Mouse (Mus musculus): Measurements from ENCODE around the gene Maml2.

The Maml2 gene

DNA sequence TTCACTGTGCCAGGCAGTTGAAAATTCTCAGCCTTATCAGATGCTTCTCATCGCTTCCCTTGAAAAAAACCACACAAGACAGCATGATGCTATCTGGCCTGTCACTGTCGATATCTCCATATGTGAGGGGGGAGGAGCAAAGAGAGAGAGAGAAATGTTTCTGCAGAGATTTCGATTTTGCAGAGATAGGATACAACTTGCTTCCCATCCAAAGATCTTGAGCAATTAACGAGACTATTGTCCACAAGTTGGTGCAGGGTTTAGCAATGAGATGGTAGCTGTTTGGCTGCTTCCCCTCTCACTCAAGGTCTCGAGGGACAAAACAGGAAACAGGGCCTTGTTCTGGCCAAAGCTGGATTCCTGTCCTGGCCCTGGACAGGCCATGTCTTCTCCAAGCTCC lies 276.3 kb downstream of the Maml2 start:
- DNase-seq, result peak; percentile 59 to 60

DNA sequence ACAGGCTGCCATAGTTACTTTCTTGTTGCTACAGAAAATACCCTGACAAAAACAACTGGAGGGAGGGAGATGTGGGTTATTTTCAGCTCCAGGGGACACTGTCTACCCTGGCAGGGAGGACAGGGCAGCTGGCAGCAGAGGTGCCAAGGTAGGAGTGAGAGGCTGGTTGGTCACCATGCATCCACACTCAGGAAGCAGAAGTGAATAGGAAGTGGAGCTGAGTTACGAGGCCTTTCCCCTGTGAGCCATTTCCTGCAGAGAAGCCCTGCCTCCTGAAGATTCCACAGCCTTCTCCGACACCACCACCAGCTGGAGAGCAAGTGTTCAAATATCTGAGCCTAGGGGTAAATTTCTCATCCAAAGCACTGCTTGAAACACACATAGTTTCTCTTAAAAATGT lies 277.2 kb downstream of the Maml2 start:
- peak; percentile 29 to 45 for DNase-seq

DNA sequence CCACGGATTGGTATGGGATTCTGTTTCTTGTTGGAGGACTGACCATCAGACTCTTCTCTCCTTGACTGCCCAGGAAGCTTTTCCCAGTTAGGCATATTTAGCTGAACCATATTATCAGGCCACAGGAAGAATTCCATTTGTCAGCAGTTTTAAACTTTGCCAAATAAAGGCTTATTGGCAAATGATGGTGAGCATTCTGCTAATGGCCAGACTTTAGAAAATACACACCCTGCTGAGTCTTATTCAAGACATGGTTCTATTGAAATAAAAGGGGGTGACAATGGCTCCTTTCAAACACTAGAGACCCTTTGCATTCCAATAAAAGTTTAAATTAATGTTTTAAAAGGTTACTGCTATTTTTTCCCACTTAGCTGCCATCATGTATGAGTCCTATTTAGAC lies 279.4 kb downstream of the Maml2 start:
- DNase-seq, result no peak

DNA sequence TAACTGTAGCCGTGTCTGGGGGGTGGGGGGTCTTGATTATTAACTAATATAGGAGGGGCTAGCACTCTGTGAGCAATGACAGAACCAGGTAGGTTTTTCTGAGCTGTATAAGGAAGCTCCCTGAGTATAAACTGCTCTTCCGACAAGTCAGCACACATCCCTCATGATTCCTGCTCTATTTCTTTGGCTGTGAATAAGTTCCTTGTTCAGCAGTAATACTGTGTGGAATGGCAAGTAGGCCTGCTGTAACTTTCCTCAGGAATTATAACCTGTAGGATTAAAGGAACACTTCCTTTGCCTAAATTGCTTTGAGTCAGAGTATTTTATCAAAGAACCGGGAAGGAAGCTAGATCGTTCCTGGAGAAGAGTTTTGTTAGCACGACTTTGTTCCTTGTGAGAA lies 283.4 kb downstream of the Maml2 start:
- DNase-seq, result no peak

DNA sequence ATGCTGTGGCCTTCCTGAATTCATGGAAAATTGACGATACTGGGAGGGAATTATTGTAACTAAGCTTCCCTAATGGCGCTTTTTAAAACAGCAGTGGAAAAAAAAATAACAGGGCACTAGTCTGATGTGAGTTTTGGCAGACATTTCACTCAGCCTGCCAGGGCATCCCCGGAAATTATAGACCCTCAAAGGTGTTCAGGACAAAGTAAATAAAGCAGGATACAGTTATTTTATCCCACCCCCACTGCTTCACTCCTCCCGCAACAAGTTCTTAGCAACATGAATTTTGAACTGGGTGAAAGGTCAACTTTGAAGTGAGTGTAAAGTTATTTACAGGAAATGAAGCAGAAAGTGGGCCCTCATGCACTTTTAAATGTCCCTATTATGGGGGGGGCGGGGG lies 286.2 kb downstream of the Maml2 start:
- no peak for DNase-seq

DNA sequence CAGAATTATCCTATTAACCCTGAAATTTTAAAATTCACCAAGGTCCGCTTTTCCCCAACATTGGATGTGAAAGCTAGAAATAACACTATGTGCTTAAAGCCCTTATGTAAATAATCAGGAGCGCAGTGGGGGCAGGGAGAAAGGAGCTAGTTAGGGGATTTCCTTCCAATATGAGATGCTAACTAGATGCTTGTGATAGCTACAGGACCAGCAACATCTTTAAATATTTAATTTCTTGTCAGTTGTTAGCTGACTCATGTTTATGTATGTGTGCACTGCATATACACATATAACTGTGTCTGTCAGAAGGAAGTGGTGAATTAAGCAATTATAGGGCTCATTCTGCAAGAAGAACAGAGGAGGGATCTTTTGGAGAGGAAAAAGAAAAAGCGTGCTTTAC lies 286.7 kb downstream of the Maml2 start:
- no peak for DNase-seq

DNA sequence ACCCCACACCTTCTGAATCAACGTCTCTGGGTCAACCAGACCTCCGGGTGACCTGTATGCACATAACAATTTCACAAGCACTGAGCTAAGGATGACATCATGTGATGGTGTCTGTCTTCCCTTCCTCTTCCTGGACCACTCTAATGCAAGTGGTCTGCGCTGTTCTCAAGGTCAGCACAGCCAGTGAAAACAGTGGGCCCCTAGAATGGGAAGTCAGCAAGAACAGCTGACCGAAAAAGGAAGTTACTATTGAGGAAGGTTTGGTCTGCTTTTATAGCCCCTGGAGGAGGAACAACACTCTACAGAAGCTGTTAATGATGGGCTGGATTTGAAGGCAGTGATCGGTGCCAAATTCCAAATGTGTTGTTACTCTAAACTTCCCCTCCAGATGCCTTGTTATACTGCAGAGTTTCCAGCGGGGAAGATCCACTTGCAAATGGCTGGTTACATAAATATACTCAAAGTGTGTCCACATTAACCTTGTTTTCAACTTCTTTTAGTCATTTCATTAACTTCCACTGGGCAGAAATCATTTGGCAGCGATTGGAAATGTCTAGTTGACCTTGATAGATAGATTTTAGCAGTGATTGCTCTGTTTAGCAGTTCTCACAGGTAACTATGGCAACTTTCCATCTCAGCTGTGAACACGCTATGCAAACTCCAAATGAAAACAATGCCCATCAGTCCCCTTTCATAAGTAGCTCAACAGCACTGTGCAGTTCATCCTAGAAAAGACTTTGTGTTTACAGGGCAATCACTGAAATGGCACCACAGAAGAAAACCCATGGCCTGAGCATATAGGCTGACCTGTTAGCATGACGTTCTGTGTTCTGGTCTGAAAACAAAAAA lies 289.6 kb downstream of the Maml2 start:
- peak in 1 of 2 experiments; percentile 23 for DNase-seq

DNA sequence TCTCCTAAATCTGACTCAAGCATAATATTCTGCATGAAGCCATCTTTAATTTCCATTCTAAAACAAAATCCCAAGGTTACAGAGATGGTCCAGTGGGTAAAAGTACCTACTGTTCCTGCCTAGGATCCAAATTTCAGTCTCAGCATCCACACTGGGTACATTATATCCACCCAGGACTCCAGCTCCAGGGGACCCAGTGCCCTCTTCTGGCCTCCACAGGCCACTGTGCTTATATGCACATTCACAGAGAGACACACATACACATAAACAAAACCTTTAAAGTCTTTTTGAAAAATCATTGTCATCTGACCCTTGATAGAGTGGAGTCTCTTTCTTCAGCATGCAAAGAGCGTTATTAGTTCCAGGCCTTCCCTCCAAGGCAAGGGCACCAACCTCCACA lies 291.0 kb downstream of the Maml2 start:
- DNase-seq, result no peak

DNA sequence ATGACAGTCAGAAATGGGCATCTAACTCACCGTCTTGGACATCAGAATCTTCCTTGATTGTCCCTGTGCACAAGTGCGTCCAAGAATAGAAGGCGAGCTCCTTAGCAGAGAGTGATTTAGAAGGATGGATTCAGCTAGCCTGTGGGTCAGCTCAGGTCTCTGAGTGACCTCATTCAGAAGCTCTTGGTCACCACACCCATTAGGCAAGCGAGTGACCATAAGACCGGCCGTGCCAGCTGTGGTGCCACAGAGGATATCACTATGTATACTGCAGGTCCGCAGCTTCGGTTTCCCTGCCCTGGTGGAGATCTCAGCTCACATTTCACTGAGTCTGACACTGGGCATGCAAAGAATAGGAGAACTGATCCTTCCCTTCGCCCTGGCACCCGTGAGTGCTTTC lies 294.9 kb downstream of the Maml2 start:
- no peak for DNase-seq

DNA sequence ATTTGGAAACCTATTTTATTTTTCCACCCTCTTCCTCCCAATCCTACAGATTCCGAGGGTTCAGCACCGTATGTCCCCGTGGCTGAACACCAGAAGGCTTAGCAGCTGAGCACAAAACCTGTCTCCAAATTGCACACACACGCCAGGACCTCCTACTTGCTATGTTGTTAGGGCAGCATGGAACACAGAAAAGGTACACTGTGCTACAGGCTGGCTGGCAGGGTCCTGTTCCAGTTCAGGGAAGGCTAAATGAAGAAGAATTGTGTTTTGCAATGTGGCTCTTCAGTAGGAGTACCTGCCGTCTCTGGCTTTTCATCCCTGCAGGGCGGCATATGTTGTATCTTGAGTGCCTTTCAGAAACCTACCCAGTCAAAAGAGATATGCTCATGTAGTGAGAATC lies 300.0 kb downstream of the Maml2 start:
- DNase-seq, result no peak

DNA sequence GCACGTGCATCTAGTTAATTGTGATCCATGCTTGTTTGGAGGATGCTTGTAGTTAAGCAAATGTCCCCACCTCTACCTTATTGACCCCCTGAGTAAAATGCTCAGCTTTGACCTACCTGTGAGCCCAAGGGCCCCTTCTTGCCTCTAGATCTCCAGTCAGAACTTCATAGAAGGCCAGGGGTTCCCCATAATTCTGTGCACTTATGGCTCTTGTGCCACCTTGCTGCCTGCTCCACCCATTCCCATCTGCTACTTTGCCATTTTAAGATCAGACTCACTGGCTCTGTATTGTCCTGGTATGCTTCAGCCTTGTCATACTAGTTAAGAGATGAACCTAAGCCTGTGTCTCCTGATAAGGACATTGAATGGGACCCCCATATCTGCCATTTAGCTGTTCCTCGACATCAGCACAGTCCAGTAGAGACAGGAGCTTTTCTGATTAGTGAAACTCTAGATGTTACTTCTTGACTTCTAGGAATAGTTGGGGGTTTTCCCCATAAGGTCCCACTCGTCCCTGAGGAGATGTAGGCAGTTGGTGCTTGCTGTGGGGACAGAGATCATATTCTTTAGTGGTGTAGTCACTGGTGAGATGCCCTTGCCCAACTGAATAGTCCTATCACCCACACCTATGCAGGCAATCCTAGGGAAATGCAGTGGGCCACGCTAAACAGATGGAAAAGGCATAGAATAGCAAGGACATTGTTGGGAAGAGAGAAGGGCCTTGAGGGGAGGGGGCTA lies 301.0 kb downstream of the Maml2 start:
- DNase-seq, result no peak

DNA sequence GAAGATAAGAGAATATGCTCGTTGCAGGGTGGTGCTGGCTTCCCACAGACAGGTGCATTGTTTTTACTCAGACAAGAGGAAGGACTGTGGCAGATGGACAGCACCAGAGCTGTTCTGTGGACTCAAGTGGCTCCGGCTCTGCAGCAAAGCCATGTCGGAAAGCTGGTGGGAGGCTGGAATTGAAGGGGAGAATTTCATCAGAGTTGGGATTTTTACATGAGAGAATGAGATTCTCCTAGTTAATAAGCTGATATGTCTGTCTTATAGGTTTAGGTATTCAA lies 301.5 kb downstream of the Maml2 start:
- no peak for DNase-seq

DNA sequence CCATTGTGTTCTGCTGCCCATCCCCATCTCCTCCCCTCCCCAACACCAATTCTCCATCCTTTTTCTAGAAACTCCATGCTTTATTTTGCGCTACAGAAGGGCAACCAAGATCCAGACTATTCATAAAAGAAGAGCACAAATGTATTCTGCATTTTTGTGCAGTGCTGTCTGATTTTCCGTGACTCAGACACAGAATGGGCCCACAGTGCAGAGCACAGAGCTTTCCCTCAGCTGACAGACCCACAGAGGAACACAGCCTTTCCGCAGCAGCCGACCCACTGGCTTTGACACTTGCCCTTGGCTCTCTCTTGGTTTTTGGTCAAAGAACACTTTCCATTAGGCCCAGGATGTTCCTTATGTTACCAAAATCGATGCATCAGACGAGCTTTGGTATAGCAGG lies 302.0 kb downstream of the Maml2 start:
- no peak for DNase-seq

DNA sequence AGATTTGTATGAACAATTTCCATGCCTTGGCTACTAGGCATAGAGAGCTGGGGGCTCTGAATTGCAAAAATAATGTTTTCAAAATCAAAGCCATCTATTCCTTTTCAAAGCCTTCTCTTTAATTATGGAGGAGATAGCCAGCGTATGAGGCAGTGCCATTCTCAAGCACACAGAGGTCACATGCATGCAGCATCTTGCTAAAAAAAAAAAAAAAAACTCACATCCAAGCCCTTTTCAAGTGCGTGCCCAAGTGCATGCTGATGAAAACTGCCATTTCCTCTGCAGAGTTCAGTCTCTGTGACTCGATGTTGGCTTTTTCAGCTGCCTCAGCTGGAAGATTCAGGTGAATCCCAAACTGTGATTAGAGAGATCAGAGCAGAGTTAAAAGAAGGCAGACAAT lies 304.0 kb downstream of the Maml2 start:
- no peak for DNase-seq

DNA sequence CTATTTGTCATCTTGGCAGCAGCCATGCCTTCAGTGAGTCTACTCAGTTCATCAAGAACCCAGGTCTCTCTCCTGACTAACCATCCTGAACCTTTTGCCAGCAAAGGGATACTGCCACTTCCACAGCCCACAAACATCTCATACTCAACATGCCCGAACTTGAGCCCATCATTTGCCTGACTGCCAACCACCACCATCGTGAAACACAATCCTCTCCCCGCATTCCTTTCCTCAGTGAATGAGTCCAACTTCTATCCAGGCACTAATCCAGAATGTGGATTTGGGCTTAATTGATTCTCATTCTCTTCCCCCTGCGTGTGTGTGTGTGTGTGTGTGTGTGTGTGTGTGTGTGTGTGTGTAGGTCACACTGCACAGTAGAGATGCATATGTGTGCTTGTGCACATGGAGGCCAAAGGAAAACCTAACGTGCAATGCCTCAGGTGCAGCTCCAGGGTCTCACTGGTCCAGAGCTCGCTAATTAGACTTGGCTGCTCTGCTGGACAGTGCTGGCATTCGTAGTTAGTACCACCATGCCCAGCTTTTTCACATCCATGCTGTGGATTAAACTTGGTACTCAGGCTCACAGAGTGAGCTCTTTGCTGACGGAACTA lies 305.9 kb downstream of the Maml2 start:
- DNase-seq, result no peak

DNA sequence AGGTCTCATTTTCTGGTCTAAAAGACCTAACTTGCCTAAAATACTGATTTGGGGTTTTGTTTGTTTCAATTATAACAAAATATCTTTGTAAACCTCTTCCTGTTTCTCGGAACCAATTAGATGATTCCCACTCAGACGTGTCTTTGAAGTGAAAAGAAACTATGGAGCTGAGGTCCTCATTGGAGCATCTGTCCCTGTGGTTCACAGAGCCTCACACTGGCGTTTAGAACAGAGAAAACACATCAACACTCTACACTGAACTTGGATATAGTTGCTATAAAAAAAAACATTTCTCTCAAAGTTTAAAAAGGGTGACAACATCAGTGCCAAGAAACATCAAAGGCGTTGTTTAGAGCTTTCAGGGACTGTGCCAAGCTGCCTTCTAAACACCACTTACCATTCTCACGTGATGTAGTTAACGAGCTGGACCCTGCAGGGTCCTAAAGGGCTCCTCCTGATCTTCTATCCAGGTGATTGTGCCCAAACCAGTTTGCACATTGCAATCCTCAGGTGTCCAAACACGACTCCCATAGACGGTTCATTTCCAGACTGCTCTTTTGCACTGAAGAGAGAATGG lies 309.9 kb downstream of the Maml2 start:
- DNase-seq, result no peak

DNA sequence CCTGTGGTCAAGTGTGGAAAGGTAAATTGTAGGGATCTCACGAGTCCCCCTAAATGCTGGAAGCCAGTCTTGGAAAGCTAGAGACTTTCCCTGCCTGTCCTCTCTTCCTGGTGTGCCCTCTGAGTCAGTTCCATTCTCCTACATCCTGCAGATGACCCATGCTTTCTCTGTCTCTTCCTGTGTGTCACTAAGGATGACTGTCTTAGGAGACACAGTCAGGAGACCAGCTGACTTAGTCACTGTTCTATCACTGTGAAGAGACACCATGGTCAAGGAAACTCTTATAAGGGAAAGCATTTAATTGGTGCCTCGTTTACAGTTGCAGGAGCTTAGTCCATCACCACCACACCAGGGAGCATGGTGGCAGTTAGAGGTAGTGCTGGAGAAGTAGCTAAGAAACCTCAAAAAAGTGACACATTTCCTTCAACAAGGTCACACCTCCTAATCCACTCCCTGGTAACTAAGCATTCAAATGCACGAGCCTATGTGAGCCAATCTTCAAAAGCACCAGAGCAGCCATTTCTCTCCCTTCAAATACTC lies 310.8 kb downstream of the Maml2 start:
- DNase-seq, result no peak

DNA sequence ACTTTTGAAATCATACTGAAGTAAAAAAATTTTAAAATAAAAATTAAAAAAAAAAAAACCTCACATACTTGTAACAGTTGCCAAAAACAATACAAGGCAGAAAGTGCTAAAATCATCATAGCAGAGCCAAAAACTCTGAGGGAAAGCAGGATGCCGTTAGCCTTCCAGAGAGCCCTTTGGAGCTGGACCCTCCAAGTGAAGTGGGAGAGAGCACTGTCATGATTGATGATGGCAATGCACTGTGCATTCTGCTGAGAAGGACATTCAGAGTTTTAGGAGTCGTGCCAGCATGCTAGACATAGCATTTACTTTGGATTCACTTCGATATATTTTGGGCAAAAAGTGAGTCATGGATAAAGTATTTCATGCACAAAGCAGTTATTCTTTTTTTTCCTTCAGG lies 313.8 kb downstream of the Maml2 start:
- peak; percentile 8 to 11 for DNase-seq

DNA sequence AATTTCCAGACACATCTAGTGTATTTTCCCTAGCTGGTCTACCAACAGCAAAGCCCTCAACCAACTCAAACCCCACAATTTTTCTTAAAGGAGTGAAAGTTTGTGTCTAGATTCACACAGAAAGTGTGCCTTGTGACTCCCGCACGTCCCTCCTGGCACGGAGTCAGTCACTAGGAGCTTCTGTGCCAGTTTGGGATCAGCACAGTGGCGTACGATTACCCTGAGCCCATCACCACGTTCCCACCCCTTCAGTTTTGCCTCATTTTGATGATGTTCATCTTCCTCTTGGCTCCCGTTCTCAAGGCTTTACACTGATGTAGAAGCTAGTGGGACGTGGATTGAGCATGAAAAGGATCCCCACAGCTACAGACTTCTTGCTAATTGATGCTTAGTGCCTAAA lies 314.6 kb downstream of the Maml2 start:
- DNase-seq, result no peak

DNA sequence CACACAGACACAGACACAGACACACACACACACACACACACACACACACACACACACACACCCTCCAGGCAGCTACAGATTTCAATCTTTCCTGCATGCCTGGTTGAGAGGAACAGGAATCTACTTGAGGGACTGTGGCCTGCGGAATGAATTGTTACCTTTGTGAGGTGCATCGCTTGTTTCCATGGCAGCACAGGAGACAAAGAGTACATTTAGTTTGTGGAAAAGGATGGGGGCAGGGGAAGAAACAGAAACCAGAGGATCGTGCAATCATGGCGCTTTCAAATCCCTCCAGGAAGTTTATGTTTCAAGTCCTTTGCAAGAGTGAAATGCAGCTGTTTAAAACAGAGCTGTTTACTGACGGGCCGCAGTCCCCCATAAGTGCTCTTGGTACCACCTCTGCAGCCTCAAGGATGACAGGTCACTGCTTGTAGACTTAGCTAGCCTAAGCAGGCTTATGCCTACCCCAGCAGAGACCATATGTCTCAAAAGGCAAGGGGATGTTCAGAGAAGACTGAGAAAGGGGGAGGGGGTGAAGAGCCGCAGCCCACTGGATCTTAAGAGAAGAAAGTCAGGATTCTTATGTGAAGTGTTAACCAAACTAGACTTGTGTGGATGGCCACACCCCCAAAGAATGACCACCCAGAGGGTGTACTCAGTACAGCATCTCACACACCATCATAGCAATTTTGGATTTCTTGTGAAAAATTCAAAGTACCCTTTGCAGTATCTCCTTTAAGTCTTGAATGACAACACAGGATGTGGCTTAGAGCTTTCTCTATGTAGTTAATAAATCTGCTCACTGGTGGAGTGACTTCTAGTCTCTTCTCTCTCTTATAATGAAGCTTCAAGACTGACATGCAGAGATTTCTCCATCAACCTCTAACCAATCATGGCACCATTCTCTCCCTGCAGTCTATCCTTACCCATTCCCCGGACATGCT lies 315.8 kb downstream of the Maml2 start:
- no peak for DNase-seq

DNA sequence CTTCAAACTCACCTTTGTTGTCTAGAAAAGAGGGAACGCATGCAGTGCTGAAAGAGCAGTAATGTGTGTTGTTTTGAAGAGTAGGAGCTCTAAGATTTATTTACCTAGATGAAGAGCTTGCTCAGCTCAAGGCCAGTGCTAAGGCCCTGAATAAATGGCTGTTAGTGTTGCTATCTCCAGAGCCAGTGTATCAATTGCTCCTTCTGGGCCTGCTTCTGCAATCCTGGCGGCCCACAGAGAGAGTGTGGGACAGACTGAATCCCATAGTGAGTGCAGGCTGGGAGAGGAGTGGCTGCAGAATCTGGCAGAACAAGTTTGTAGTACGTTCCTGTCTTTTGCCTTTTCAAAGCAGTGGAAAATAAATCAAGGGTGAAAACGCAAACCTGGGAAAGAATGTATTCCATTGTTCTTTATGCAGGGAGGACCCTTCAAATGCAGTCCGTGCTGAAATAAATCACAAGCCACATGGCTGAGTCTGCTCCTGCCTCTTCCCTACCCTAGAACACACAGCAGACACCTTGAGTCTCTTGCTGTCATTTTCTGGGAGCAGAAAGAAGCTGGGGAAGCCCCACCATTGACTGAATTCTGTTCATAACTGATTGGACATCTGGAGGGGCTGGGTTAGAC lies 318.7 kb downstream of the Maml2 start:
- DNase-seq, result no peak

DNA sequence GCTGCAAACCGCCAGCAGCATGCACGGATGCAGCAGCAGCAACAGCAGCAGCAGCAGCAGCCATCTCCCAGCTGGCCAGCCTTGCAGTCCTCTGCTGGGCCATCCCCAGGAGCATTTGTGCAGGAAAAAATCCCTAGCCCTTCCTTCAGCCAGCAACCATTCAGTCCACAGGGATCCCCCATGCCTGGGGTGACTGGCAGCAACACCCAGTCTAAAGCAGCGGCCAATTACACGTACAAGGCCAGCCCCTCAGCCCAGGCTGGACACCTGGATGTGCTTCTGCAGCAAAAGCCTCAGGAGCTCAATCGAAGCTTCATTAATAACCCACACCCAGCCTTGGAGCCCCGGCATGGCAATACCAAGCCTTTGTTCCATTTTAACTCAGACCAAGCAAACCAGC lies 323.0 kb downstream of the Maml2 start:
- no peak for DNase-seq
